Mouse (Mus musculus) heart, postnatal 10 days (tissue): Measurements from ENCODE around the gene Gm1979. TPM values are rescaled to one million over a fixed set of nuclear protein-coding genes. Genes with fewer than 3 reads are reported as not detected.
"Not testable (repeated sequence)": the region's sequence is repeated elsewhere in the genome, so short reads cannot be mapped to it uniquely, and the experiment has no call there.

ENCODE experiments used
- DNase-seq, 2 experiments: peaks; one replicate each; pipeline ENCODE4 v3.0.0; 2021
- intact Hi-C: fragments of 180-260 bp; cut with DNase I; formaldehyde crosslinking; loops from one replicate; pipeline ENCODE4 v1.15.1; 2025
- total RNA-seq, 2 experiments: library from RNA; stranded (reverse); gene quantifications; 2 replicates each; pipeline ENCODE4 v1.2.3; 2021

Gene Gm1979
- total RNA-seq, result not detected

GRCm38 (mm10) chr5:26004698-26005097, at the start of gene Gm1979:
Gene Gm1979, minus strand, starts transcription at chr5:26004798.
- intact Hi-C loops, DNase-seq: not testable (repeated sequence)

DNA sequence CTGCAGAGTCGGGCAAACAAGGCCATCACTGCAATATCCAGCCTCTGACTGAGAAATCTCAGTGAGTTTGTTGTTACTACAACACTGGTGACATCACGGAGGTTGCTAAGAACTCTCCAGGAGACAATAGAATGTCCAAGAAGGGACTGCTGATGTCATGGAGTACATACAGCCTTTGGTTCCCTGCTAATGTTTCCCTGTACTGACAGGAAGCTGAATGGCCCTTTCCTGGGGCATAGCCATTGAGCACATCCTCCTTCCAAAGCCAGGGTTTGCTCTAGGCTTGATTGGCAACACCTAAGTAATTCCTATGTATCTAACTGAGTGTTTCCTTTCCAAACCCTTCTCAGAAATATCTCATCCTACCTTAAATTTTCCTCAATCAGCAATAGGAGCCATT, 34.9 kb upstream of the Gm1979 start, which contains the start of gene Speer4a:
TSS of gene Speer4a (minus strand) at position 101 of the 400 bp plus-strand sequence.
- intact Hi-C loops, DNase-seq: not testable (repeated sequence)

GRCm38 (mm10) chr5:26022816-26023215, 18.2 kb upstream of the Gm1979 start, which contains the start of gene Gm5862:
Gene Gm5862, minus strand, starts transcription at chr5:26022916.
- DNase-seq, intact Hi-C loops: not testable (repeated sequence)

DNA sequence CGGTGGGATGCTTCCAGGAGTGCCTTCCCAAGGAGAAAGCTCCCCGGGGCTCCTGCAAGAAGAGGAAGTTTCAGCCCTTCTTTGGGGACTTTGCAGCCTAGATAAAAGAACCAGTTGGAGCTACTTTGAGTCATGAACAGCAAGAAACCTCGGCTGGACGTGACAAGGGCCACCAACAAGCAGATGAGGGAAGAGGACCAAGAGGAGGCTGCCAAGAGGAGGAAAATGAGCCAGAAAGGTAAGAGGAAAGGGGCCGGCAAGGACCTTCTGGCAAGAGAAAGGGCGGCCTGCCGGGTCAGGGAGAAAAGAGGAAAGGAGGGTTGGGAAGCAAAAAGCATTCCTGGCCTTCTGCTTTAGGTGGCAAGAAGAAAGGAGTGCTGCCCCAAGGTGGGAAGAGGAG, 3.1 kb upstream of the Gm1979 start:
- intact Hi-C loops, DNase-seq: not testable (repeated sequence)

GRCm38 (mm10) chr5:26006937-26007695, 2.5 kb upstream of the Gm1979 start:
- intact Hi-C loops, result not testable (repeated sequence)
- DNase-seq, result peak; percentile 1 to 9

DNA sequence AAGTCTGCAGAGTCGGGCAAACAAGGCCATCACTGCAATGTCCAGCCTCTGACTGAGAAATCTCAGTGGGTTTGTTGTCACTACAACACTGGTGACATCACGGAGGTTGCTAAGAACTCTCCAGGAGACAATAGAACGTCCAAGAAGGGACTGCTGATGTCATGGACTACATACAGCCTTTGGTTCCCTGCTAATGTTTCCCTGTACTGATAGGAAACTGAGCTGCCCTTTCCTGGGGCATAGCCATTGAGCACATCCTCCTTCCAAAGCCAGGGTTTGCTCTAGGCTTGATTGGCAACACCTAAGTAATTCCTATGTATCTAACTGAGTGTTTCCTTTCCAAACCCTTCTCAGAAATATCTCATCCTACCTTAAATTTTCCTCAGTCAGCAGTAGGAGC, 16.0 kb downstream of the Gm1979 start, which contains the start of gene Gm21698:
TSS of gene Gm21698 (minus strand) at position 101 of the 400 bp plus-strand sequence.
- intact Hi-C loops, DNase-seq: not testable (repeated sequence)

DNA sequence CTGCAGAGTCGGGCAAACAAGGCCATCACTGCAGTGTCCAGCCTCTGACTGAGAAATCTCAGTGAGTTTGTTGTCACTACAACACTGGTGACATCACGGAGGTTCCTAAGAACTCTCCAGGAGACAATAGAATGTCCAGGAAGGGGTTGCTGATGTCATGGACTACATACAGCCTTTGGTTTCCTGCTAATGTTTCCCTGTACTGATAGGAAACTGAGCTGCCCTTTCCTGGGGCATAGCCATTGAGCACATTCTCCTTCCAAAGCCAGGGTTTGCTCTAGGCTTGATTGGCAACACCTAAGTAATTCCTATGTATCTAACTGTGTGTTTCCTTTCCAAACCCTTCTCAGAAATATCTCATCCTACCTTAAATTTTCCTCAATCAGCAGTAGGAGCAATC, 32.0 kb downstream of the Gm1979 start, which contains the start of gene Gm21680:
TSS of gene Gm21680 (minus strand) at position 101 of the 400 bp plus-strand sequence.
- DNase-seq, intact Hi-C loops: not testable (repeated sequence)

GRCm38 (mm10) chr5:25957050-25957449, 47.5 kb downstream of the Gm1979 start:
- DNase-seq, intact Hi-C loops: not testable (repeated sequence)

GRCm38 (mm10) chr5:25956611-25957010, 48.0 kb downstream of the Gm1979 start:
- intact Hi-C loops, DNase-seq: not testable (repeated sequence)

GRCm38 (mm10) chr5:25954317-25954716, 50.3 kb downstream of the Gm1979 start, which contains the start of gene Gm21671:
Gene Gm21671, minus strand, starts transcription at chr5:25954417.
- intact Hi-C loops, result not testable (repeated sequence)

More at GRCm38 (mm10) chr5:25954317-25954716, 50.3 kb downstream of the Gm1979 start, which contains the start of gene Gm21671:
- DNase-seq, result not testable (repeated sequence)

Other genes starting within 250 kb of the Gm1979 start
- gene Actr3b, start 244.8 kb downstream of the Gm1979 start, total RNA-seq, result 10 to 100 TPM; 18.6 to 19.5 TPM
- not detected for gene Gm21663, start 62.4 kb downstream of the Gm1979 start, total RNA-seq
- gene Gm21671, start 50.4 kb downstream of the Gm1979 start, total RNA-seq, result not detected
- not detected for gene Gm21680, start 32.1 kb downstream of the Gm1979 start, total RNA-seq
- gene Gm21698, start 16.1 kb downstream of the Gm1979 start, total RNA-seq, result not detected
- gene Gm5862, start 18.1 kb upstream of the Gm1979 start, total RNA-seq, result not detected
- gene Speer4a, start 34.8 kb upstream of the Gm1979 start, total RNA-seq, result not detected
- gene Gm7347, start 53.8 kb upstream of the Gm1979 start, total RNA-seq, result not detected
- gene Gm10471, start 84.5 kb upstream of the Gm1979 start, total RNA-seq, result not detected
- not detected for gene 5031410I06Rik, start 100.6 kb upstream of the Gm1979 start, total RNA-seq
- not detected for gene Gm10220, start 116.6 kb upstream of the Gm1979 start, total RNA-seq